ENCODE assay signal across 8 mouse cellular contexts in genomic region chr5:102766311-102767057, GRCm38 (mm10).
DNase-seq lines count a peak whose midpoint lies in the region; TF ChIP-seq lines count a peak whose summit lies in the region.
"Had no signal": no experiment of that assay in that cellular context is flagged by ENCODE, and none has a peak within 500 bp of the region (broad histone marks: within the 10 kb centered on the region; RNA-seq: fewer than 3 reads in every experiment).

No protein-coding gene starts in this region.

- no peak overlapping the region for H3K4me3 ChIP-seq in layer of hippocampus, adult 2 months
- H3K4me3 ChIP-seq: midbrain, embryonic 12.5 days had no signal

- TF ChIP-seq CTCF in layer of hippocampus, adult 2 months (conservative IDR thresholded peaks at IDR 0.05), result peak; percentile 82

- H3K27ac ChIP-seq in layer of hippocampus, adult 2 months, result no peak overlapping the region
- H3K27ac ChIP-seq: midbrain, embryonic 12.5 days had no signal

- peak in 1 of 2 experiments; percentile 15 for DNase-seq in layer of hippocampus, adult 2 months (ENCODE audit: low spot score in 2 of 2)
- no peak for DNase-seq in layer of hippocampus, adult 8-10 months (ENCODE audit: low spot score in 2 of 2)
- peak; percentile 64 for DNase-seq in ES-CJ7 (ENCODE audit: low read depth, low spot score)
- DNase-seq in adrenal gland, postnatal 14 days, result peak; percentile 58
- peak; percentile 79 for DNase-seq in kidney, adult 18-20 months
- DNase-seq in lung, postnatal 36 days, result peak; percentile 69
- no peak for DNase-seq in yolk sac, embryonic 10.5 days (ENCODE audit: low spot score)

Comparison
In these comparisons a context has a peak if more than half of its experiments do, and no peak if none do; other contexts are left out.
1. DNase-seq: peak in ES-CJ7 (single experiment), adrenal gland, postnatal 14 days (single experiment), kidney, adult 18-20 months (single experiment) and lung, postnatal 36 days (single experiment); none in layer of hippocampus, adult 8-10 months (0 of 2) and yolk sac, embryonic 10.5 days (single experiment).